Mouse (Mus musculus) heart, postnatal 10 days (tissue): ENCODE data around the gene Dhx57. TPM values are rescaled to one million over a fixed set of nuclear protein-coding genes. Genes with fewer than 3 reads are reported as not detected.
"Not testable (repeated sequence)": the region's sequence is repeated elsewhere in the genome, so short reads cannot be mapped to it uniquely, and the experiment has no call there.

Experiments
- DNase-seq, 2 experiments: peaks; one replicate each; pipeline ENCODE4 v3.0.0; 2021
- intact Hi-C: fragments of 180-260 bp; cut with DNase I; formaldehyde crosslinking; loops from one replicate; pipeline ENCODE4 v1.15.1; 2025
- total RNA-seq, 2 experiments: library from RNA; stranded (reverse); gene quantifications; 2 replicates each; pipeline ENCODE4 v1.2.3; 2021

Gene Dhx57
- 1 to 10 TPM; 7.5 to 8.7 TPM for total RNA-seq

DNA sequence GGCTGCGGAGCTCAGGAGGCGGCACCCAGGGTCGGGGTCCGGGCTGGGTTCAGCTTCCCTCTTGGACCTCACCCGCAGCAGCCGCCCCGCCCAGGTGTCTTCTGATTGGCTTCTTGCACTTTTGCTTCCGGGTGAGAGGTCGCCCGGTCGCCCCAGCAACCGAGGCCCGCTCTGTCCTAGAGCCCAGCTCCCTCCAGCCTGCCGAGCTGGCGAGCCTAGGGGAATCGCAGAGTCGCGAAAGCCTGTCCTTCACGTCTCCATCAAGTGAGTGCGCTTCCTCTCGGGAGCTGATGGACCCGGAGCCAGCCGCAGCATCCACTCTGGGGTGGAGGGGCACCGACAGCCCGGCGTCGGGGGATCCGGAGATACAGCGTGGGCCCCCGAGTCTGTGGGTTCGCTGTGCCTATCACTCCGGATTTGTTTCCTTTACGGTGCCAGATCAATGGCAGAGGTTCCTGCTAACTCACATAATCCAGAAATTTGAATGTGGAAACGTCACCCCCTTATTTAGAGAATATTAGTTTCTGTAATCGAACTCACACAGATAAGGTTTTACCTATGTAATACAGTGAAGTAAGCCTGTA is at the start of gene Dhx57, which contains the start of gene Morn2:
TSS of gene Dhx57 (minus strand) at position 403 of the 584 bp plus-strand sequence.
TSS of gene Morn2 (plus strand) at position 130 of the 584 bp plus-strand sequence.
- peak; percentile 98 to 99 for DNase-seq
- intact Hi-C loops, result loop anchor here (2.0 to 5.0 kb wide), 4 partner anchors 43 to 271 kb away; no protein-coding TSS in a partner anchor

DNA sequence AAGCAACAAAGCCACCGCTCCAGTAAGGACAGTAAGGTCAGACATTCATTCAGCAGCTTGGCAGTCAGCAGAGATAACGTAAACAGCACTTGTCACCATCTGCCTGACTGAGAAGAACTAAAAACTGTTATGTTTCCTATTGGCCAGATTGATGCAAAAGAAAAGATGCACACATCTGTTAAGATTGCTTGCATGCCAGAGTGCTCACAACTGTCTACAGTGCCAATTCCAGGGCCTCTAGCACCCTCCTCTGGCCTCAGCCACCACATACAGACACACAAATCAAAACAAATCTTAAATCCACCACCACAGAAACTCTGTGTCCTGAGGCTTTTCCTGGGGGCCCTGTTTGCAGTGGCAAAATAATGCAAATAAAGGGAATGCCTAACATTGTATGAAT is 42.1 kb upstream of the Dhx57 start:
- DNase-seq, result peak; percentile 28 to 31

DNA sequence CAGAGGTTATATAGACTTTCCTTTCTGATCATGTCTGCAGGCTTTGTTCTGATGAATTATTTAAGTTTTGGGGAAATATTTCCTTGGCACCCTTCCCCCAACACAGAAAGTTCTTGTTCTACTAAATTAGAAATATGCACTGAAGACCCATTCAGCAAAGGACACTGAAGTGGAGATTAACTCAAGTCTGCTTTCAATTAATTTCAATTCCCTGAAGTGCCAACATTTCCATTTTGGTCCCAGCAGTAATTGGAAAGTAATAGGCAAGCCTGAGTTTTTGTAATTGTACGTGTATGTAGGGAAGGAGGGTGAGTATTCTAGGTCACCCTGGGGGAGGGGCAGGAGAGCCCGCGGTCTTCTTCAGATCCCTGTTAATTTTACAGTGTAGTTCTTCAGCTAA is 36.2 kb upstream of the Dhx57 start:
- intact Hi-C loops, result no loop called here
- DNase-seq, result no peak

More for the DNA sequence above, 42.1 kb upstream of the Dhx57 start:
- intact Hi-C loops, result loop anchor here (2.0 kb wide), 1 partner anchor 42 kb away; the partner anchor contains the start of genes Dhx57 and Morn2

DNA sequence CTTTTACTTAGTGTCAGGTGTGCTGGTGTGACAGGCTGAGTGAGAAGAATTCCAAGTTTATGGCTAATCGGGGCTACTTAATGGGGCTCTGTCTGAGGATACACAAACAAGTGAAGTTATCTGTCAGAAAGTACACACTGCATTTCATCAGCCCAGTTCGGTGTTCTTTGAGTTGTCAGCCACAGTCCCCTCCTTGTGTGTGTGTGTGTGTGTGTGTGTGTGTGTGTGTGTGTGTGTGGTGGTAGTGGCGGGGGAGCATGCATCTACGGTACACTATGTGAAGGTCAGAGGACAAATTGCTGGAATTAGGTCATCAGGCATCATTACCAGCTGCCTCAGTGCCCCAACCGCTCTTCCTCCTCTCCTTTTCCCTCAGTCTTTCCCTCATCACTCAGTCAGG is 35.2 kb upstream of the Dhx57 start:
- intact Hi-C loops, result no loop called here

DNA sequence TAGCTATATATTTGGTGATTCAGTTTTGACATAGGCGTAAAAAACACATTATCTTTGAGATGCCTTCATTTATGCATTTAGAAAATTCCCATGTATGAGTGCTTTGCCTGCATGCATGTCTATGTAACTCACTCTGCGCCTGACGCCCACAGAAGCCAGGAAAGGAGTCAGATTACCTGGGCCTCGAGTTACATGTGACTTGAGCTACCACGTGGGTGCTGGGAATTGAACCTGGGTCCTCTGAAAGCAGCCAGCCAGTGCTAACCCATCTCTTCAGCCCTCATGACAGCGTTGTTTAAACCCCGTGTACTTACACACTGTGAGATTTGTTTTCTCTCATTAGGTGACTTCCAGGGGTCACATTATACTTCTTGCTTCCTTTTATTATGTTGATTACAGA is 34.2 kb upstream of the Dhx57 start:
- DNase-seq, result no peak
- intact Hi-C loops, result no loop called here

More for the DNA sequence above, 35.2 kb upstream of the Dhx57 start:
- DNase-seq, result no peak

DNA sequence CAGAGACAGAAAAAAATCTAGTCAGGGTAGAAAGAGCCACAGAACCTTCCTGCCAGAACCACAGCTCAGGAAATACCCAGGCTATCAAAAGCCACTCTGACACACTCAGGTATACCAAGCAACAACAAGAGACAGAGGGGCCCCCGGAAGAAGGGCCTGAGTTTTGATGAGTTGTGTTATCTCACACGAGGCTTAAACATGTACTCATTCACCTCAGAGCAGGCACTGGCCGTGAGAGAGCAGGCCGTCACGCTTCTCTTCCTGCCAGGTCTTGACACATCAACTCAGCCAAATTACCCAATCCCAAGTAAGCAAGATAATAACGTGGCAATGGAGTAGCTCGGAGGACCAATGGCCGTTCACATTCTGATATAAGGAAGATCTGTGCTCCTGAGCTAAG is 33.4 kb upstream of the Dhx57 start:
- intact Hi-C loops, result no loop called here
- no peak for DNase-seq

DNA sequence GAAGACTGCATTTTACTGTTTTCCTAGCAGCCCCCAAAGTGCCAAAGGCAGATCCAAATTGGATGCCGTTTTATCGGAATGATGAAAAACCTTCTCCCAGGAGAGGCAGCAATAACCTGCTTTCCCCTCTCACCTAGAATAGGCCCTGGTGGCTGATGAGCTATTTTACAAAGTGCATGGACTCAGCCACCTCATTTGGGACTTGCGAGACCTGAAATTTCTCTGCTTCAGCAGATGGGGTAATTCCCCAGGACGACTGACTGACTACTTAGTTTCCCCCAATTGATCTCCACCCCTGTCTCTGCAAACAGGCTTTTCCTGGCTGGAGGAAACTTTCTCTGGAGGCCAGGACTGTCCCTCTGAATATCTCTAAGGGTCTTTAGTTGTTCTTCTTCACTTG is 32.7 kb upstream of the Dhx57 start:
- no peak for DNase-seq
- intact Hi-C loops, result no loop called here

DNA sequence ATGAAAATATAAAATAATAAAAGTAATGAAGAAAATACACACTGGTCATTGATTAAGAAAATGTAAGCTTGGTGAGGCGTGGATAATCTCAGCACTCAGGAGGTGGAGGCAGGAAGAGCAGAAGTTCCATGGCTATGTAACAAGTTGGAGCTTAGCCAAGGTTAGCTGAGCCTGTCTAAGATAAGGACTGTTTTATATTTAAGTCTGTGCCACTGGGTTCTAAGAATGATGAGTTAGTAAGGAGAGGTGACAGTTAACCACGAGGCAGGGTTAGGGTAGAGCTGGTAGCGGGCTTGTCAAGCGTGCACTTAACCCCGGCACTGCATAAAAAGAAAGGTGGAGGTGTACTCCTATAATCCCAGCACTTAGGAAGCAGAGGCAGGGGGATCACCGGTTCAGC is 32.0 kb upstream of the Dhx57 start:
- DNase-seq, result no peak
- intact Hi-C loops, result no loop called here

DNA sequence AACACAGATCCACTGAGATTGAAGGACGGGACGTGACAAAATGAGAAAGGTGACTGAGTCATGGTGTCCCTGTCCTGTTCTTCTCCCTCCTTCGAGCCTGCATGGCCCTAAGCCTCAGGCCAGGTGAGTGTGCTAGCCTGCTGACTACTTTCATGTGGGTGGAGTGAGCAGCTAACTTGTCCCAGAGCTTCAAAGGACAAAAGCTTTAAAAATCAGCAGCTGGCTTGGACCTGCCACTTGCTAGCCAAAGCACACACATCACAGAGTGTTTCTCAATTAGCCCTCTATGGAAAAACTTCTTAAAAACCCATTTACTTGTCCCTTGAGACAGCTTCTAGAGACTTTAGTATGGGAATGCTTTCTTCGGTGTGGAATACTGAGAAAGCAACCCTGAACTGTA is 22.1 kb upstream of the Dhx57 start:
- DNase-seq, result no peak
- intact Hi-C loops, result no loop called here

DNA sequence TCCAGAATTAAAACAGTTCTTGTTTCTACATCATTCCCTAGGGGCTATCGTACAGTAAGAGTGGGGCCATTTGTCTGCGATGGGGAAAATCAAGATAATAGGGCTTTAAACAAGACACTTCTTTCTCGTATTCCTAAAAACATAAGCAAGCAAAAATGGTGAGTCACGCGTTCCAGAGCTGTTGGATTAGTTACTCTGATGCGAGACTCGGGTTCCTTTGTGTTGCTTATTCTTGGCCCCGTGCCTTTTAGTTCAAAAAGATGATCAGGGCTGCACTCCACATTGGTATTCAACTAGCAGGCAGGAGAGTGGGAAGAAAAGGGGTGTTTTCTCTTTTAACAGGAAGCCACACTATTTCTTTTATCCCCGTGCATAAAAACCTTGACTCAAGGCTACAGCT is 21.5 kb upstream of the Dhx57 start:
- DNase-seq, result no peak
- intact Hi-C loops, result no loop called here

DNA sequence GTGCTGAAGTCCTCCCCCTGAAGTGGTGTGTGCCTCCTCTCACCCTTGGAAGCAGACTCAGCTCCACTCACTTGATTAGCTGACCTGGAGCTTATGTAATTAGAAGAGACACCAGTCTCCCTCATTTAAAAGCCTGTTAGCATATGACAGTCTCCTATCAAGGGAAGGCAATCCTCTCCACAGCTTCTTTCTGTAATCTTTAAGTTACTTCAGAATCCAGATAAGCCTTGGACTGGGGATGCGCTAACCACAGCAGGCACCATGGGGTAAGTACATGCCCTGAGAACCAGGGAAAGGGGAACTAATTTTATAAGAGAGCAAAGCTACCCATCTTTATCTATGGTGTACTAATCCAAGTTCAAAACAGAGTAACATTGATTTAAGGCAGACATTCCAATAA is 17.0 kb upstream of the Dhx57 start, which contains the start of gene Arhgef33:
TSS of gene Arhgef33 (plus strand) at position 157 of the 400 bp plus-strand sequence.
- intact Hi-C loops, result no loop called here
- no peak for DNase-seq

DNA sequence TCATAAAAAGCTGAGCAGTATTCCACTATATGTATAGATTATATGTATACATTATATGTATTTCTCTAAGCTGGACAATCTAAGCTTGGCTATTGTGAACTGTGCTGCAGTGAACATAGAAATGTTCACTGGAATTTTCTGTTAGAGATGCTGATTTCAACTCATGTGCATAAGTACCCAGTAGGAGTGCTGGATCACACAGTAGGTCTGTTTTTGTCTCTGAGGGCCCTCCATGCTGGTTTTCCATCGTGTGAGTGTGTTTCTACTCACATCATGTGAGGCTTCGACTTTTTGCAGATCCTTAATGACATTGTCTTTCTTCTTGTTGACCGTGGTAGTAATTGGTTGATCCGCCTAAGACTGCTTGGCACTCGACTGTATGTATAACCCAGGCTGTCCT is 8.6 kb upstream of the Dhx57 start:
- no peak for DNase-seq
- intact Hi-C loops, result no loop called here

DNA sequence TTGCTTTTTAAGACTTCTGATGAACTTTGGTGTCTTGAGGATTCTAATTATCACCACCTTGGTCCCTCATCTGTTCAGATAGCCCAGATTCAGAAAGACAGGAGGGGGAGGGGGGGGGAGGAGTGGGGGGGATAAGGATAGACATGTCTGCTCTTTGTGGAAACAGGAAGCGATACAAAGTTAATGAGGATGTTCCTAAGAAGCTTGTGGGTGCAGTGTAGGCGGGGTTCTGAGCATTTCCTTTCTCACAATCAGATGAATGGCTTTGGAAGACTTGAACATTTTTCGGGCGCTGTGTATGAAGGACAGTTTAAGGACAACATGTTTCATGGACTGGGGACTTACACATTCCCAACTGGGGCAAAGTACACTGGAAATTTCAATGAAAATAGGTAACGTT is 5.0 kb upstream of the Dhx57 start:
- intact Hi-C loops, result no loop called here
- DNase-seq, result no peak

DNA sequence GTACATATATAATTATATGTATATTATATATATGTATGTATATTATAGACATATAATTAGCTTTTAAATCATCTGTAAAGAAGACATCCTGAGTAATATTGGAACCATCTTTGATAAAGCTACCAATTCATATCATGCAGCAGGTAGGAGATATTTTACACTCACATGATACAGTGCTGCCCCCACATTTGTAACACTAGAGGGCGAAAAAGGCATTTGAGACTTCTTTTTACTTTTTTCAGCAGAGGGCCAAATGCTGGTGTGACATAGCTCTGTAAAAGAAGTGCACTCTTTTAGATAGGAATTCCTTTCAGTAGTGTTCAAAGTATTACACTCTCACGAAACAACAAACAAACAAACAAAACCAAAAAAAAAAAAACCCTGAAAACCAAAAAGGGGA is 872 bp upstream of the Dhx57 start:
- intact Hi-C loops, result loop anchor here (2.0 to 5.0 kb wide), 4 partner anchors 42 to 270 kb away; no protein-coding TSS in a partner anchor
- DNase-seq, result peak; percentile 55 to 57

DNA sequence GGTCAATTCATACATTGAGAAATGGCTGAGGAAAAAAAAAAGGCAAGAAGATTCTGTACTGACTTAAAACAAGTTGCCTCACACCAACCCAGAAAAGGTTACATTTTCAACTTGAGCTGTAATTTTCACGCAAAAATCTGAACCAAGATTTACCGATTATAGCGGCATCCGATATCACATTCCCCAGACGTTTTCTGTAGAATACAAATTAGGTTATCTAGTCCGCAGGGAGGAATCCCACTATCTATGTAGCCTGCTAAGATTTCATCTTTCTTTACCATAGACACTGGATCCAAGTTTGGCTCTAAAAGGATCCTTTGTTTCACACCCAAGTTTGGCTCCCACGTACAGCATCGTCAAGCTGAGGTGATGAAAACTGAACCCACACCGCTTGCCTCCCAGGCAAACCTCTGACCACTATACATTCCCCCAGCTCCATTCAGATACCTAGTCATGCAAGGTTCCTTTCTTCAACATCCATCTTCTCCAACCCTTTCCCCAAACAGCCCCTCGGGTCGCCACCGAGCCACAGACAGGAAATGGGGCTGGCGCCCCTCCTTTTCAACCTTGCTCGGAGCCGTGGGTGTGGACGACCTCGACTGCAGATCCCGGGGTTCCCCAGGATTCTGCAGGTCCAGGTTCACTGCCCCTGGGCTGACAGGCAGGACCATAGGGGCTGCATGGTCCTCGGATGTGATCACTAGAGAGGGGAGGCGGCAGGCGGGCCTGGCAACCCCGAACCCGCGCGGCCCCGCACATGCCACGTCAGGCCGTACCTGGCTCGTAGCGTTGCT is 799 bp downstream of the Dhx57 start:
- no peak for DNase-seq
- intact Hi-C loops, result loop anchor here (2.0 to 5.0 kb wide), 4 partner anchors 43 to 271 kb away; no protein-coding TSS in a partner anchor

DNA sequence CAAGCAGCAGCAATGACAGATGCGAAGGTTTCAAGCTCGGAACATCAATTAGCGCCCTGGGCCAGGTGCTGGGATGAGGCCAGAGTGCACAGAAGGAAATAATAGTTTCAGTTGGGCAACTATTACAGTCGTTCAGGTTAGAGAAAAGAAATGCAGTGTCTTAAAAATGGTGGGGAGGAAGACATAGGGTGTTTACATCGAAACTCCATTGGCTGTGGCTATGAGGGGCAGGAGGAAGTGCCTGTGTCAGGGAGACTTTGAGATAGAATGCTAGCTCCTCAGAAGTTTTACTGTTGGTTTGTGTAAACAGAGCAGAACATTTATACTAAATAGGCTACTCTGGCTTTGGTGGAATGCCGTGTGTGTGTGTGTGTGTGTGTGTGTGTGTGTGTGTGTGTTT is 2.3 kb downstream of the Dhx57 start:
- intact Hi-C loops, result no loop called here
- DNase-seq, result no peak

DNA sequence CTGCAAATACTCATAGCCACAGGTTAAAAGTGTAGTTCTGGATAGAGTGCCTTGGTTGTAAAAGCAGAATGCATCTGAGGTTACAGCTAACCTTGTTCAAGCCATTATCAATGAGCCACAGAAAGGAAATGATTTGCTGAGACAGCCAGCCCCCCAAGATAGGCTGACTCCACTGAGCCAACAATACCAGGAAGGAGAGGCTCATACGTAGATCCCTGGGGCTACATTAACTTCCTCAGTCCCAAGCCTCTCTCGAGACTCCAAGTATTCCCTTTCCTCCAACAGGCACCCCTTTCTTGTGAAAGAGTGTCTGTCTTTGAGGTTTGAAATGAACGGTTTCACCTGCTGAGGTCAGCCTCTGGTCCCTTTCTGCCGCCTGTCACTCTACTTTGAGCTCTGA is 5.8 kb downstream of the Dhx57 start:
- intact Hi-C loops, result no loop called here
- peak; percentile 7 to 16 for DNase-seq

DNA sequence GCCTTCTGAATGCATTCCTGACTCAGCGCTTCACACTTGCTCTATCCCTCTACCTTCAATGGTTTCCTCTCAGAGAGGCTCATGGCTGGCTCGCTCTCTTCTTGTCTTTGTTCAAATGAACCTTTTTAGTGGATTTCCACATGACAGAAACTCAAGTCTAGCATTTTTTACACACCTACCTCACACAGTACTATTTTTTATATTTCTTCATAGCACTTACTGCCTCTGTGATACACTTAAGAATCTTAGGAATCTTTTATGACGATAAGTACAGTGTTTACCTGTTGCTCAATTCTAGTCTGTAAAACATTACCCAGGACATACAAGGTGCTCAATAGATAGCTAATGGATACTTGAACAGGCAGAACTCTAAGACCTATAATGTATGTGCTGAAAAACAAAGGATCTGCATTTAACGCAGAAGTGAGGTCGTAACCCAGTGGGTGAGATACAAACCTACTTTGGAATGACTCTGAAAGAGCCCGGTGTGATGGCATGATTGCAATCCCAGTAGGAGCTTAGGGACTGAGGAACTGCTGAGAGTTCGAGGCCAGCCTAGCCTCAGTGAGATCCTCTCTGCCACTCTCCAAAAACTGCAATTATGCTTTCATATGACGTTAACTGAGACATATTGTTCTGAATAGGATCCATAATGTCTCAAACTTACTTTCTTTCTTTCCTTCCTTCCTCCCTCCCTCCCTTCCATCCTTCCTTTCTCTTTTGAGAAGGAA is 10.8 kb downstream of the Dhx57 start:
- DNase-seq, result no peak
- intact Hi-C loops, result no loop called here

DNA sequence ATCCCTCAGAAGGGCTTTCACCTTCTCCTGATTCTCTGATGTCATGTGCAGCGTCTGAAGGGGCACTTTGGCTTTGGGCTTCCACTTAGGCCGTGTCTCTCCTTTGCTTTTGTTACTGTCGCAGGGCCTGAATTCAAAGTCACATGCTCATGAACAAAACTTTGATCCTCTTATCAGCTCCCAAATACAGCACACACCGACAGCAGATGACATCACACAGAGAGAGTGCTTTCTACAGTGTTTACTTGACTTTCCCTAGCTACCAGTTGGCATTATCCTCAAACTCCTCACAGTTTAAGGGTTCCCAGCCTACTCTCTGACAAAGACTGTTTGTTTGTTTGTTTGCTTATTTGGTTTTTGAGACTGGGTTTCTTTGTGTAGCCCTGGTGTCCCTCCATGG is 12.0 kb downstream of the Dhx57 start:
- DNase-seq, result no peak
- intact Hi-C loops, result no loop called here

DNA sequence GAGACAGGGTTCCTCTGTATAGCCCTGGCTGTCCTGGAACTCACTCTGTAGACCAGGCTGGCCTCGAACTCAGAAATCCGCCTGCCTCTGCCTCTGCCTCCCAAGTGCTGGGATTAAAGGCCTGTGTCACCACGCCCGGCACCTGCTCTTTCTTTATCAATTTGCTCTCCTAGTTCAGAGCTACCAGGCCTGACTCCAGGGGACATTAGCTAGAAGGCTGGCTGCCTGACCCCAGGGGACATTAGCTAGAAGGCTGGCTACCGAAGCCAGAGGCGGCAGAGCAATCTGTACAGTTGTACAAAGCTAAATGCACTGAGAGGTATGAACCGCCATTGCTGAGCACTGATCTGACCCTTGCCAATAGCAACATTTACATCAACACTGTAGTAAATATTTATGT is 19.7 kb downstream of the Dhx57 start:
- intact Hi-C loops, DNase-seq: not testable (repeated sequence)

DNA sequence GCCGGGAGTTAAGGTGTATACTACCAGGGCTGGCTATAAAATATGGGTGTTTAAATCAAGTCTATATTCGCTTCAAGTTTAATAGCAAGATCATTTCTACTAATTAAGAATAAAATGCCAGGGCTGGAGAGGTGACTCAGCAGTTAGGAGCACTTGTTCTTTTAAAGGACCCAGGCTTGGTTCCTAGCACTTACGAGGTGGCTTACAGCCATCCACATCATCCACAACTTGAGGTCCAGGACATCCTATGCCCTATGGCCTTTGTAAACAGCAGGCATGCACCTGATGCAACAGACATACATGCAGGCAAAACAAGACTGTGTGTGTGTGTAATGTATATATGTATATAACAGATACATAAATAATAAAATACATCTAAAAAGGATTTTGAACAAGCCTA is 22.1 kb downstream of the Dhx57 start:
- intact Hi-C loops, result no loop called here
- DNase-seq, result no peak
